Mouse (Mus musculus): ENCODE results near the gene Gng13. TPM values are rescaled to one million over a fixed set of nuclear protein-coding genes. Genes with fewer than 3 reads are reported as not detected.

The Gng13 gene
- polyA plus RNA-seq, 1 experiment from 2014 or later = 2.7 TPM

Small RNAs within 50 kb of the gene (microRNA-seq; reads per million reads assigned to microRNA genes)
- gene Gm25083 (ENCODE audit: borderline number of aligned reads) = not detected

Other genes with a start within 250 kb of the Gng13 start
- 0.84 and 1.0 TPM in 2 replicates for gene Sstr5, start 219.9 kb upstream of the Gng13 start, polyA plus RNA-seq (2014; fragmentation: Nextera tagmentation; extraction: Ambion mirVana)
- 2.0 and 2.9 TPM in 2 replicates for gene Sox8, start 146.5 kb upstream of the Gng13 start, polyA plus RNA-seq (2014; fragmentation: Nextera tagmentation; extraction: Ambion mirVana)
- gene Lmf1, start 138.1 kb upstream of the Gng13 start, polyA plus RNA-seq (2014; fragmentation: Nextera tagmentation; extraction: Ambion mirVana) = 32.8 and 34.9 TPM in 2 replicates
- 12.6 and 12.8 TPM in 2 replicates for gene Chtf18, start 10.2 kb downstream of the Gng13 start, polyA plus RNA-seq (2014; fragmentation: Nextera tagmentation; extraction: Ambion mirVana)
- 11.7 and 12.9 TPM in 2 replicates for gene Rpusd1, start 10.5 kb downstream of the Gng13 start, polyA plus RNA-seq (2014; fragmentation: Nextera tagmentation; extraction: Ambion mirVana)
- not detected in 2 replicates for gene Mslnl, start 18.9 kb downstream of the Gng13 start, polyA plus RNA-seq (2014; fragmentation: Nextera tagmentation; extraction: Ambion mirVana)
- gene Msln, start 37.2 kb downstream of the Gng13 start, polyA plus RNA-seq (2014; fragmentation: Nextera tagmentation; extraction: Ambion mirVana) = 3.1 and 3.4 TPM in 2 replicates
- gene Narfl, start 56.6 kb downstream of the Gng13 start, polyA plus RNA-seq (2014; fragmentation: Nextera tagmentation; extraction: Ambion mirVana) = 27.9 and 31.8 TPM in 2 replicates
- gene Haghl, start 68.5 kb downstream of the Gng13 start, polyA plus RNA-seq (2014; fragmentation: Nextera tagmentation; extraction: Ambion mirVana) = 47.2 and 52.3 TPM in 2 replicates
- gene Ccdc78, start 69.4 kb downstream of the Gng13 start, polyA plus RNA-seq (2014; fragmentation: Nextera tagmentation; extraction: Ambion mirVana) = 0.13 TPM in 1 of 2 replicates, not detected in the other
- gene Fam173a, start 75.7 kb downstream of the Gng13 start, polyA plus RNA-seq (2014; fragmentation: Nextera tagmentation; extraction: Ambion mirVana) = 71.8 and 74.0 TPM in 2 replicates
- gene AC134908.4, start 78.5 kb downstream of the Gng13 start, polyA plus RNA-seq (2014; fragmentation: Nextera tagmentation; extraction: Ambion mirVana) = 0.29 TPM in 1 of 2 replicates, not detected in the other
- 6.2 and 8.3 TPM in 2 replicates for gene Metrn, start 80.0 kb downstream of the Gng13 start, polyA plus RNA-seq (2014; fragmentation: Nextera tagmentation; extraction: Ambion mirVana)
- 1.1 and 1.4 TPM in 2 replicates for gene Fbxl16, start 91.9 kb downstream of the Gng13 start, polyA plus RNA-seq (2014; fragmentation: Nextera tagmentation; extraction: Ambion mirVana)
- 14.4 and 17.7 TPM in 2 replicates for gene Wdr24, start 106.5 kb downstream of the Gng13 start, polyA plus RNA-seq (2014; fragmentation: Nextera tagmentation; extraction: Ambion mirVana)
- gene Jmjd8, start 111.7 kb downstream of the Gng13 start, polyA plus RNA-seq (2014; fragmentation: Nextera tagmentation; extraction: Ambion mirVana) = 30.9 and 42.6 TPM in 2 replicates
- gene Stub1, start 116.2 kb downstream of the Gng13 start, polyA plus RNA-seq (2014; fragmentation: Nextera tagmentation; extraction: Ambion mirVana) = 292 and 322 TPM in 2 replicates
- 1.9 and 2.5 TPM in 2 replicates for gene Rhbdl1, start 120.1 kb downstream of the Gng13 start, polyA plus RNA-seq (2014; fragmentation: Nextera tagmentation; extraction: Ambion mirVana)
- 0.70 and 1.1 TPM in 2 replicates for gene Gm20683, start 124.6 kb downstream of the Gng13 start, polyA plus RNA-seq (2014; fragmentation: Nextera tagmentation; extraction: Ambion mirVana)
- gene Rhot2, start 127.7 kb downstream of the Gng13 start, polyA plus RNA-seq (2014; fragmentation: Nextera tagmentation; extraction: Ambion mirVana) = 9.6 and 11.9 TPM in 2 replicates
- gene Wdr90, start 144.3 kb downstream of the Gng13 start, polyA plus RNA-seq (2014; fragmentation: Nextera tagmentation; extraction: Ambion mirVana) = 12.3 and 14.0 TPM in 2 replicates
- gene Mcrip2, start 151.6 kb downstream of the Gng13 start, polyA plus RNA-seq (2014; fragmentation: Nextera tagmentation; extraction: Ambion mirVana) = 160 and 168 TPM in 2 replicates
- gene Mettl26, start 157.9 kb downstream of the Gng13 start, polyA plus RNA-seq (2014; fragmentation: Nextera tagmentation; extraction: Ambion mirVana) = 42.7 and 46.0 TPM in 2 replicates
- 0.17 and 0.47 TPM in 2 replicates for gene Wfikkn1, start 163.7 kb downstream of the Gng13 start, polyA plus RNA-seq (2014; fragmentation: Nextera tagmentation; extraction: Ambion mirVana)
- 11.0 and 11.7 TPM in 2 replicates for gene Rab40c, start 202.6 kb downstream of the Gng13 start, polyA plus RNA-seq (2014; fragmentation: Nextera tagmentation; extraction: Ambion mirVana)
- 71.2 and 77.1 TPM in 2 replicates for gene Pigq, start 227.8 kb downstream of the Gng13 start, polyA plus RNA-seq (2014; fragmentation: Nextera tagmentation; extraction: Ambion mirVana)
- gene Nhlrc4, start 227.8 kb downstream of the Gng13 start, polyA plus RNA-seq (2014; fragmentation: Nextera tagmentation; extraction: Ambion mirVana) = 0.34 and 0.42 TPM in 2 replicates
- gene A930017K11Rik, start 235.4 kb downstream of the Gng13 start, polyA plus RNA-seq (2014; fragmentation: Nextera tagmentation; extraction: Ambion mirVana) = 0.14 and 0.25 TPM in 2 replicates